Mouse (Mus musculus): ENCODE measurements around the gene C730034F03Rik.
"Not testable (repeated sequence)": the region's sequence is repeated elsewhere in the genome, so short reads cannot be mapped to it uniquely, and the experiment has no call there.

DNA sequence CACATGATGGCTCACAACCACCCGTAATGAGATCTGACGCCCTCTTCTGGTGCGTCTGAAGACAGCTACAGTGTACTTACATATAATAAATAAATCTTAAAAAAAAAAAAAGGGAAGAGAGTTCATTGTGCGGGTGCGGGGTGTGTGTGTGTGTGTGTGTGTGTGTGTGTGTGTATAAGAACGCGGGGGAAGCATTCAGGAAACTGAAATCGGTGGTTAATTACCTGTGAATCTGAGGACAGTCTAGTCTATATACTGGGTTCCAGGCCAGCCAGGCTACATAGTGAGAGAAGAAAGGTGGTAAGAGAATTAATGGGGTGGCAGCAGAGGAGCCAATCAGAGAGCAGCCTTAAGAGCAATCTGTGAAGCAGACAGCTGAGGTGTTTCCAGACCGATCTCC is 1.4 kb downstream of the C730034F03Rik start:
- not testable (repeated sequence) for TF ChIP-seq CTCF, EP300 (IDR thresholded peaks at IDR 0.05; ENCODE audit: low read depth)
